Mouse (Mus musculus): ENCODE data around the gene Pogk.

The Pogk gene

DNA sequence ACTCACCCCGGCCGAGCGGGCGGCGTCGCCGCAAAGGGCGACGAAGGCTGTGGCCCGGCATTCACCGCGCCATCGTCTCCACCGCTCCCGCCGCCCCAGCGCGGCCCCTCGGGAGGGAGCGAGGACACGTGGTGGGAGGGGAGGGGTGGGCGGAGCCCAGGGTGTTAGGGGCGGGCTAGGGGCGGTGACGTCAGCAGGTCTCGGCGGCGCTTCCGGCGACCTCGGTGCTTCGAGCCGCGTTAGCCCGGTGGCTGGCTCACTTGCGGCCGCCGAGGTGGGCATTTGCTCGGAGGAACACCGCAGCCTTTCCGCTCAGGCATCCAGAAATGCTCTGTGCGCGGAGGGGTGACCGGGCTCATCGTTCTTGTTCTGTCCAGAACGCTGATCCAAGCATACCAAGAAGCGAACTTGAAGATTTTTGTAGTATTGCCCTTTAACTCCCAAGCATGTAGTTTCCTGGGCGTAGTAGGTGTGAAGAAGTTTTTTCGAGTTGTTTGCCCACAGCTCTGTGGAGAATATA is at the start of gene Pogk:
Pogk (minus strand) TSS at position 163 of the 520 bp plus-strand sequence.
- TF ChIP-seq GATA4 (IDR thresholded peaks at IDR 0.05; ENCODE audit: insufficient replicate concordance, low read length) = no peak

DNA sequence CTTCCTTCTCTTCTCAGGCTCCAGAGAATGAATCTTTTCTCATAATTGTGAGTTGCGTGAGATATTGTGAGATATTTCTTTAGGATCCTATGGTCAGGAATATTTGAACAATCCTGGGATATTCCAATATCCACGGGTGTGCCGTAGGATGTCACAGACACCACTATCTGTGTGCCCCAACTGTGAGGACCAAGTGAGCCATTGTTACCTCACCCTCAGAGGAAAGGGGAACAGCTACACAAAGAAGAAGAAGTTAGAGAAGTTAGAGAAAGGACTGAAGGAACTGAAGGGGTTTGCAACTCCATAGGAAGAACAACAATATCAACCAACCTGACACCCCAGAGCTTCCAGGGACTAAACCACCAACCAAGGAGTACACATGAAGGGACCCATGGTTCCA is 32.3 kb upstream of the Pogk start:
- no peak for TF ChIP-seq GATA4 (IDR thresholded peaks at IDR 0.05; ENCODE audit: insufficient replicate concordance, low read length)

DNA sequence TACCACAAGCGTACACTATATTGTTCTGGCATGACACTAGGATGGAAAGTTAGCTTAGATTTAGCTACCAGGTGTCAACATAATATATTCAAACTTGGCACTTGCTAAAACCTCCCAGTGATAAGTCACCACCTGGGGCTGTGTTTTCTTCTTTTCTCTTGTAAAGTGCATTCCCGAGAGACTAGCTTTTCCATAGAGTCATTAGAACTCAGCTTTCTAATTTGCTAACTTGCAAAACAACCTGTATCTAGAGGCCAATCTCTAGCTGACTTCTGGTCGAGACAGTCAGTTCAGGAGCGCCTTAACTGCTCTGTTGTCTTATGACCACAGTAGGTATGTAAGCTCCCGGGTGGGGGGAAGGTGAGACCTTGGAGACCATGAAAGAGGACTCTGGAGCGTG is 29.8 kb upstream of the Pogk start:
- no peak for TF ChIP-seq GATA4 (IDR thresholded peaks at IDR 0.05; ENCODE audit: insufficient replicate concordance, low read length)

DNA sequence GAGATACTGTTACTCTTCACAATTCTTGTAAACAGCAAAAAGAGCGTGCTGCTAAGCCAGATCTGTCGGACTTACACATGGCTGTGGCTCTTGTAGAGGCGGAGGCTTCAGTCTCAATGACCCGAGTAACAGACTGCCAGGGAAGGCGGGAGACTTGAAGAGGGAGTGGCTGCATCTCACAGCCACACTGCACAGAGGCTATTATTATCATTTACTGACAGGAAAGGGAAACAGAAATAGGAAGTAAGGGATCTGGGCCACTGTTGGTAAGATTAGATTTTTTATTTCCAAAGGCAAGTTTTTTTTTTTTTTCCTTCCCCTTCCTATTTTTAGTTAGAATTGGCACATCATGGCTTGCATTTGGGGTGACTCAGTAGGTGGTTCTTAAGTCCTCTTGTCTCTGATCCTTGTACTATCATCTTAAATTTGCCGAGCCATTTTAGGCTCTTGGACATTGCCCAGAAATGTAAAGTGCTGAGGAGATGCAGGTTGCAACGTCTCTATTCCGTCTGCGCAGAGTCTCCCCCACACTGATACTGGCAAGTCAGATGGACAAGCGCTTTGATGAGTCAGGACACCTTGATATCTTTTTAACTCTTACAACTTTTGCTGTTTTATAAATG is 20.3 kb upstream of the Pogk start:
- TF ChIP-seq GATA4 (IDR thresholded peaks at IDR 0.05; ENCODE audit: insufficient replicate concordance, low read length) = peak; percentile 76; the same call in 1 of the 2 replicates

DNA sequence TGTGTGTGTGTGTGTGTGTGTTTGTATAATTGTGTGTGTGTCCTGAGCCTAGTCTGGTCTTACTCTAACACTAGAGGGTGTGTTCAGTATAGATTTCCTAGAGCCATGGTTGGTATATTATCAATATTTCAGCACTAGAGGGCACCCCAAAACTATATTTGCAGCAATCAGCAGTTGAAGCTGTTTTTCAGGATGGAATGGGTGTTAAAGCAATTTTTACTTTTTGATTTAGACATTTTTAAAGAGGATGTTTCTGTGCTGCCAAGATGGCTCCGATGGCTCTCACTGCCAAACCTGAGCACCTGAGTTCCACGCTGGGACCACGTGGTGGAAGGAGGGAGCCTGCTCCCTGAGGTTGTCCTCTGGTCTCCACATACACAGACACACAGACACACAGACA is 19.4 kb upstream of the Pogk start:
- no peak for TF ChIP-seq GATA4 (IDR thresholded peaks at IDR 0.05; ENCODE audit: insufficient replicate concordance, low read length)

DNA sequence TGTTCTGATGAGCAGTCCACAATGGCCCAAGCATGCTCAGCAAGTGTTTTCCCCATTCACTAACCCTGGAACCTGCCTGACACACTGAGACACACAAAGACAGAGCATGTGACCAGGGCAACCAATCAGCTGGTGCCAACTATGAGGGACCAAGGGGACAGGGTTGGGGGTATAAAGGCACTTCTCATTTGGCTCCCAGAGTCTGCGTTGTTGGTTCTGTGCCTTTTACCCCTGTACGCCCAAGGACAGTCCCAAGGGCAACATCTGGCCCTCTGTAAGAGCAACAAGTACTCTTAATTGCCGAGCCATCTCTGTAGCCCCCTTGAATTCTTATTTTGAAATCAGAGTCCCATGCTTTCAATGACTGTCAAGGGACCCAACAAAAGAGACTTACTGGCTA is 2.6 kb upstream of the Pogk start:
- TF ChIP-seq GATA4 (IDR thresholded peaks at IDR 0.05; ENCODE audit: insufficient replicate concordance, low read length) = no peak

DNA sequence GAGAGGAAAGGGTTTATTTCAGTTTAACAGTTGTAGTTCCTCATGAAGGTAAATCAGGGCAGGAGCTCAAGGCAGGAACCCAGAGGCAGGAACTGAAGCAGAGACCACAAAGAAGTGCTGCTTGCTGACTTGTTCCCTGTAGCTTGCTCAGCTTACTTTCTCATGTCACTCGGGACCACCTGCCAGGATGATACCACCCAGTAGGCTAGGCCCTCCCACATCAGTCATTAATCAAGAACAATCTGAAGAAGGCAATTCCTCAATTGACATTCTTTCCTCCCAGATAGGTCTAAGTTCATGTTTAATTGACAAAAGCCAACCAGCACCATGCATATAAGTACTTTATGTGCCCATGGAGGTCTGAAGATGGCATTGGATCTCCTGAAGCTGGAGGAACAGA is 1.9 kb upstream of the Pogk start:
- no peak for TF ChIP-seq GATA4 (IDR thresholded peaks at IDR 0.05; ENCODE audit: insufficient replicate concordance, low read length)

DNA sequence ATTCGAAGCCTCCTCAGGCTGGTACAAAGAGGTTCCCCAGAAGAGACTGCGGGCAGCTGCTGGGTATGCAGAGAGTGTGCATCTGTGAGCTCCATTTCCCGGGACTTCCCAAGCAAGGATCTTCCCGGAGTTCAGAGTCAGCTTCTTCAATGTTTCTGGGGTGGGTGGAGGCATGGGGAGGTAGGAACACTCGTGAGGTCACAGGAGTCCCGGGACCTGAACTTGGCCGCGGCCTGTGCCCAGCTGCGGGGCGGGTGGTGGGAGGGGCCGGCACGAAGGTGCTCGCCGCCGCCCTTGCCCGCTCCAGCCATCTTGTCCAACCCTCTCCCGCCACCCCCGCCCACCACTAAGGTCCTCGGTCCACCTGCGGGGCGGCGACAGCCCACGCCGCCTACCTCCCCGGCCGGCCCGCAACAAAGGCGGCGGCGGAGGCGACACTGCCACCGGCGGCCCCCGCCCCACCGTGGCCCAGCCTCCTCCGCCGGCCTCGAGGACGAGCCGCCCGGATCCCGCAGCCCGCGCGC is 424 bp downstream of the Pogk start:
- no peak for TF ChIP-seq GATA4 (IDR thresholded peaks at IDR 0.05; ENCODE audit: insufficient replicate concordance, low read length)

DNA sequence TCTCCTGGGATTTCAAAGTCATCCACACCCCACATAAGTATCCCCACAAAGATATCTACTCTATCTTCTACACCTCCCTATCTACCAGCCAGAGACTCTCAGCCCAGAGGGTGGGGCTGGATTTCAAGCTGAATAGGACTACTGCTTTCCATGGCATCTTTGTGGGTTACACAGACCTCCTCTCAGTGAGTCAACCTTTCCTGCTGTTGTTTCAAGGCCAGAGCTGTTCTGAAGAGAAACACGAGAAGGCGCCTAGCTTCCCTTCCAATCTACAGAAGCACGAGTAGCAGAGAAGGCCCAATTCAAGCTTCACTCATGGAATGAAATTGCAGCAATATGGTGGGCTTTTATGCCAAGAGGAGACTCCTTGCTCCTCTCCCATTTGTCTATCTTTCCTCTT is 5.8 kb downstream of the Pogk start:
- no peak for TF ChIP-seq GATA4 (IDR thresholded peaks at IDR 0.05; ENCODE audit: insufficient replicate concordance, low read length)

DNA sequence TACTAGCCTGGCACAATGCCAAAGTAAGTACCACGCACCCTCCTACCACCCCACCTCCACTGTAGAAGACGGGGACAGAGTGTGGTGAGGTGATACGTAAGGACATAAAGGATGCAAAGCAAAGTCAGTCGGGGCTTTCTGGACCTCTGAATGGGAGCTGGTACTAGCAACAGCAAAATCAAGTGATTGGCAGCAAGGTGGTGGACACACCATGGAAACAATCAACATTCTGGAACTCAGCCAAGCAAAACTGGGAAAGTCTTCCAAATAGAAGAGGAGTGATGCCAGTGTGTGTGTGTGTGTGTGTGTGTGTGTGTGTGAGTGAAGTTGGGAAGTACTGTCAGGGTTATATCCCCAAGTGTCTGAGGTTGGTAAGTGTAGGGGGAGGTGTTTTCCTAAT is 7.7 kb downstream of the Pogk start:
- no peak for TF ChIP-seq GATA4 (IDR thresholded peaks at IDR 0.05; ENCODE audit: insufficient replicate concordance, low read length)

DNA sequence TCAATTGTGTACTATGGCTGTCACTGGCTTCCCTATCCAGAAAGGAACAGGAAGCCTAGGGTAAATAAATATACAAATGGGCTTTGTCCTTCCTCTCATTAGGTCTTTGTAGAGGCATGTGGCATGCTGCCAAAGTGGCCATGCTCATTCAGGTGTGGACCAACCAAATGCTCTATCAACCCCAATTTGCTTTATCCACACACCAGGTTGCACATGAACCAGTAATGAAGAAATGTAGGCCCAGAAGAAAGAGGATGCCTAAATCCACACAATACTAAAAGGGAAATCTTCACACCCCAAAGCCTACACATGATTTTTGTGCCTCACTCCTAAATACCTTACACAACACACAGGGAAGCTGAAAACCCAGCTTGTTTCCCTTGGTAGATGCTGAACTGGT is 8.2 kb downstream of the Pogk start:
- TF ChIP-seq GATA4 (IDR thresholded peaks at IDR 0.05; ENCODE audit: insufficient replicate concordance, low read length) = no peak

DNA sequence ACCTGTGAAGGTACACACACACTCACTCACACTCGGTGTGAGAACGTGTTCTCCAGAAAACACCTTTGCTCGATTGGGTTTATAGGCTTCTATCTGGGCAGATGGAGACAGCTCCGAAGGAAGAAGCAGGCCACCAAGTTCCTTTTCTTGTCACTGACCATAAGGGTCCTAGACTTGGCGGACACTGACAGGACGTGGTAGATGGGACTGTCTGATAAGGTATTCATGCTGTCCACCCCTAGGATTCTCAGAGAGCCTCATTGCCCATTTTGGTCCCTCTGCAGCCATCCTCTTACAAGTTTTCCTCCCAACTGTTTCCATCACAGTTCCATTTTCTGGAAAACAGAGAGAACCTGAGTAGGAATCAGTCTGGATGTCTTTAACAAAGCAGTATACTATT is 13.3 kb downstream of the Pogk start:
- no peak for TF ChIP-seq GATA4 (IDR thresholded peaks at IDR 0.05; ENCODE audit: insufficient replicate concordance, low read length)

DNA sequence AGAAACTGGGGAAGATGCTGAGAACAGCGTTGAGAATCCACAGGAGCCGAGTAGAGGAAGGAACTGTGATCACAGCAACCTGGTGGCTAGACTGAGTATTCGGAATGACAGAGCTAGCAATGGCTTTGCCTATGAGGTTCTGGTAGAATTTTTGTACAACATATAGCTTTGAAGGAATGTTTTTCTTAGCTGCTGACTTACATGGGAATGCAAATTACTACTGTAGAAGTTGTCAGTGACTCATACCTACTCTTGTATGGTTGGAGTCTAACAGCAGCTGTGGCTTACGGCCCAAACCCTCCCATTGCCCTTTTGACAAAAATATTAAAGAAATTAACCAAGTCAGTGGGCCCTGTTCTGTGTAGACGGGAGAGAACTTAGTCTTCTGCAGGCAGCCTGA is 14.0 kb downstream of the Pogk start:
- TF ChIP-seq GATA4 (IDR thresholded peaks at IDR 0.05; ENCODE audit: insufficient replicate concordance, low read length) = no peak

DNA sequence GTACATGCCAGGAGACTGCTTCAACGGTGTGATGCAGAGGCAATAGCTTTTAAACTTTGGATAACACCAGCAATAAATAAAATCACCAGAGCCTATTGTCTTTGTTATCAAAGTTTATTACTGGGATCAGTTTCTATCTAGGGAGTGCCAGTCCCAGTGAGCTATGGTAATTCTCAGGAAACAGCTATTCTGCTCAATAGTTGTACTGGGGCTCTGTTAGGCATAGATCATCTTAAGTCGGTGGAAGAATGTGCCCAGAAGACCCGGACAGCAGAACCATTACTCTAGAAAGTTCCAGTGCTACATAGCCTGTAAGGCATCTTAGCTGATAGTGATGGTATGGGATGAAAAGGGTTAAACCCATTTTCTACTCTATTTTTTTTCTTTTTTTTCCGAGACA is 14.9 kb downstream of the Pogk start:
- TF ChIP-seq GATA4 (IDR thresholded peaks at IDR 0.05; ENCODE audit: insufficient replicate concordance, low read length) = no peak

DNA sequence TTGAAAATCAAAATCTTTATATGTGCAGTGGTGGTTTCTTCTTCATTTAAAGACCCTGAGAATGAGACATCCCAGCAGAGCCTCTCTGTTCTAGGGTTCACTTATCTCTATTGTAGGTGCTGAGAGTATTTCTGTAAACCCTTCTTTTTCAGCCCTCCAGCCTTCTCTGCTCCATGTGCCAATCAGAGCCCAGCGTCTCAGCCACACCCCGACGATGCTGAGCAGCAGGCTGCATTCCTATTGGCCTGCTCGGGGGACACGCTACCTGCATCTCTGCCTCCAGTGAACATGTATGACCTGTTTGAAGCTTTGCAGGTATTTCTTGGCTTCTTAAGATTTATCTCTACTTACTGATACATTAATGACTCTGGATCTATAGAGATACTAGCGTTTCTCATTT is 18.0 kb downstream of the Pogk start:
- TF ChIP-seq GATA4 (IDR thresholded peaks at IDR 0.05; ENCODE audit: insufficient replicate concordance, low read length) = no peak

DNA sequence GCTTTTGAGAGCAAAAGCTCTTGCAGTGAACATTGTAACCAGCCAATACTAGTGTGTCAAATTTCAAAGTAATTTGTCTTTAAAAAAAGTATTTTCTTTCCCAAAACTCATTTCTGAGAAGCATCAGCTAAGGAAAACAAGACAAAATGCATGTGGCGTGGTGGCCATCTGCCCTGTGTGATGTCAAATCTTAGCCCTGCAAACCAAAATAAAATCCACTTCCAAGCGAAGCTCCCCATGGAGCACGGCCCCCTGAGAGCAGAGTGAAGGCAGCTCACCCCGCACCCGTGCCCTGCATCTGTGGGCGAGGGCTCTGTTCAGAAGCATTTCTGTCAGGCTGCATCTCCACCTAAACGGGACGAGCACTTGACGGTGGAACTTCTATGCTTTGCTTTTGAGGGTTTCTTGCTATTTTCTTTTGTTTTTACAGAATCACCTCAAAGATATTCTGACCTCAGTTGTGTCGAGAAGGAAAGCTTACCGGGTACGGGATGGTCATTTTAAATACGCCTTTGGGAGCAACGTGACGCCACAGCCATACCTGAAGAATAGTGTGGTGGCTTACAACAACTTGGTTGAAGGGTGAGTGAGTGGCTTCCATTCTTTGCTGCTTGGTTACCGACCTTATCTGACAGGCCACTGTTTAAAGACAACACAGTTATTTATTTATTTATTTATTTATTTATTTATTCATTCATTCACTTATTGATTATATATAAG is 20.1 kb downstream of the Pogk start:
- TF ChIP-seq GATA4 (IDR thresholded peaks at IDR 0.05; ENCODE audit: insufficient replicate concordance, low read length) = no peak
